Mouse (Mus musculus): ENCODE measurements at regions not wholly inside any gene's neighbourhood (a gene's known extent, or its start where the extent isn't known, plus 50 kb on each side); places are given as distances from the start of the nearest gene placed in this dataset.

- no peak for TF ChIP-seq CTCF (IDR thresholded peaks at IDR 0.05; ENCODE audit: borderline replicate concordance, control insufficient read depth, extremely low read depth, insufficient read depth, low read length, poor library complexity)
- TF ChIP-seq POLR2A (IDR thresholded peaks at IDR 0.05; ENCODE audit: control insufficient read depth, extremely low read depth, insufficient read depth, low read length, poor library complexity): no peak
Observed at GRCm38 (mm10) chr17:47177671-47178246, 167.4 kb upstream of the Ubr2 start.

Measured in thymus, adult 2 months (tissue).